Mouse (Mus musculus) kidney, postnatal 36 days (tissue): Measurements from ENCODE around the gene Pigyl.

Source experiments
- DNase-seq, 2 experiments: peaks; one replicate each; pipeline ENCODE4 v3.0.0; 2021 to 2022; ENCODE audit warnings: mixed read lengths in 2 of 2

Gene Pigyl

DNA sequence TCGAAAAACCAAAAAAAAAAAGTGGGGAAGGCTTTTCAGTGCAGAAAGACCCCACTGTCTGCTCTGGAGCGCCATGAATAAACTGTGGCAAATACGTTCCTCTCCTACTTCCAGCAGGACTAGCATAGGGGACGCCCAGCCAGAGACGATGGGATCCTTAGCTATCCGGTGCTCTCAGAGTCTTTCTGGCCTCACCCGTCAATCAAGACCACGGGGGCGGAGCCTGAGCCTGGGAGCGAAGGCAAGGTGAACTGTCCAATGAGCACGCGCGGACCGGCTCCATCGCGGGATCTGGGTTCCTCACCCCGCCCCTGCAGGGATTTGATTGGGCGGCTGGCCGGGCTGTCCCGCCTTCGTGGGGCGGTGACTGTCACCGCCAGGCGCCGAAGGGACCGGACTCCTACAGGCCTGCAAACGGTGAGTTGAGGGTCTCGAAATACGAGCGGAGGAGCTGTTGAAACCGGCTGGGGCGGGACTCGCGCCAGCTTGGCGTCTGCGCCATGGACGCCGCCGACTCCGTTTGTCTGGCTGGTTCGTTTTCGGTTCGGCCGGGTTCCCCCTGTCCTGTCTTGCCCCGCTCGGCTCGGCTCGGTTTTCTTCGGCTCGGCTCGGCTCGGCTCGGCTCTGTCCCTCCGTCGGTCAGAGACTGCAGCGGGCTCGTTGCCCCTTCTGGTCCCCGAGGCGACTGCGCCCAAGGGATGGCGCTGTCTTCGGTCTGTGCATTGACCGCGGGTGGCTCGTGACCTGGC is at the start of gene Pigyl:
Gene Pigyl, plus strand, starts transcription at position 350 of the 749 bp plus-strand sequence.
- peak; percentile 100 for DNase-seq

DNA sequence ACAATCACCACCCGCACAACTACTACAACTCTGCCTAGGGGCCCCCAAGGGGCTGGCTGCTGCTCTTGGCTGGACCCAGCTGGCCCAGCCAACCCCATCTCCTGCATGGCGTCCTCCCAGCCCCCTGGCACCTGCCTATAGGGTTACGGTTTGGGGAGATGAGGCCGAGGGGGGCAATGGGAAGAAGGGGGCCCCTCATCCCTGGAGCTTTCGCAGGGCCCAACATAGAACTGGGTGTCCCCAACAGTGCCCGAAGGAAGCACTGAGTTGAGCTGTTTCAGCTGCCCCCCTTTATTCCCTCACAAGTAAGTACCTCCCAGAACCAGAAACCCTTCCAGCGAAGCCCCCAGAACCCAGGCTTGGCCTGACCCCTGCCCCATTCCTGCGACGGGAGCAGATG is 48.5 kb upstream of the Pigyl start:
- no peak for DNase-seq

DNA sequence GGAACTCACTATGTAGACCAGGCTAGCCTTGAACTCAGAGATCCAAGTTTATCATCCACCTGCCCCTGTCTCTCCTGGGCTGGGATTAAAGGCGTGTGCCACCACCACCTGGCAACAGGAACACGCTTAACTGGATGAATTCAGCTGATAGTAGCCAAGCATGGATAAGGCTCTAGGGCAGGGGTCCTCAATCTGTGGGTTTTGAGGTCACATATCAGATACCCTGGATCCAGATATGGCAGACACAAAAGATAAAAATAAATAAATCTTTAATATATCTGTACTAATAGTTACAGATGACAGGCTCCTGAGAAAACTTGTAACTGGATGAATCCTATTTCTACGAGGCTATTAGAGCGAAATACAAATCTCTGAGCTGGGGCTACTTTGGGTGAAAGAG is 41.0 kb upstream of the Pigyl start:
- no peak for DNase-seq

DNA sequence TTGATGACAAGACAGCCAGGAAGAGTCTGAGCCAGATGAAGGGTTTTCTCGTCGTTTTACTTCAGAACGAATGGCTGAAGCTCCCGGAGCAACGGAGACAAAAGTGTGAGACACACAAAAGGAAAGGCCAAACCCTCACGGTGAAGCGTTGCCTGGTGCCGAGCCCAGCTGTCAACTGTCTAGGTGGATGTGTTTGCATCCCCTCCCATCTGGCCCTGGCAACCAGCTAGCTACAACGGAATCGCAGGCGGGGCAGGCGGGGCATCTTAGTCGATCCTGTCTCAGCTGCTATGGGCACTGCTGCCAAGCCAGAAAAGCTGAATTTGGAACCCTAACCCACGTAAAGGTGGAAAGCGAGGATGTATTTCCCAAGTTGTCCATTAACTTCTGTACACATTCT is 40.6 kb upstream of the Pigyl start:
- peak in 1 of 2 experiments; percentile 31 for DNase-seq

DNA sequence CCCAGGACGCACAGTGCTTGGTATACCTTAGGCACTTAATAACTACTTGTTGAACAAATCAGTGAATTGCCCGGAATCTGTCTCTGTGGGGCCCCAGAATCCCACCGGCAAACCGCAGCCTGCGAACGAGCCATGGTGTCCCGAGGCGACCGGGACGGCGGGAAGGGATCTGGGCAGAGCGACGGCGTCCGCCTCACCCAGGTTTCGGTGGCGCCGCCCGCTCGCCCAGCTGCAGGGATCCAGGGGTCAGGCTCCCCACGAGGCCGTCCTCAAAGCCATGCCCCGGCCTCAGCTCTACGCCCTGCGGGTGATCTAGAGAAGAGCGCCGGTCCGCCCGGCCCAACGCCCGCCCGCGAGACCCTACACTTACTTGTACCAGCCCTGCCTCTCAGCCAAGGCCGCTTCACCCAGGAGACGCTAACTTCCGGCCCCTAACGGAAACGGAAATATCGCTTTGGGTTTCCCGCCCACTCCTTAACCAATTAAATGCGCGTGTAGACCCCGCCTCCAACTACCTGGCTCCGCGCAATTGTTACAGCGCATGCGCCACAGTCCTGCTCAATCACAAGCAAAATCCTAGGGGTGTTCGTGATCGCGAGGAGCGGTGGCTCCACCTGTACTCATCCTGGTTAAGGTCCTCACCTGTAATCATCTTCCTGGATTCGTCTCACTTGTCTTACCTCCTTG is 39.8 kb upstream of the Pigyl start, which contains the start of gene Elof1:
Gene Elof1, minus strand, starts transcription at position 433 of the 687 bp plus-strand sequence.
- peak; percentile 96 to 97 for DNase-seq

DNA sequence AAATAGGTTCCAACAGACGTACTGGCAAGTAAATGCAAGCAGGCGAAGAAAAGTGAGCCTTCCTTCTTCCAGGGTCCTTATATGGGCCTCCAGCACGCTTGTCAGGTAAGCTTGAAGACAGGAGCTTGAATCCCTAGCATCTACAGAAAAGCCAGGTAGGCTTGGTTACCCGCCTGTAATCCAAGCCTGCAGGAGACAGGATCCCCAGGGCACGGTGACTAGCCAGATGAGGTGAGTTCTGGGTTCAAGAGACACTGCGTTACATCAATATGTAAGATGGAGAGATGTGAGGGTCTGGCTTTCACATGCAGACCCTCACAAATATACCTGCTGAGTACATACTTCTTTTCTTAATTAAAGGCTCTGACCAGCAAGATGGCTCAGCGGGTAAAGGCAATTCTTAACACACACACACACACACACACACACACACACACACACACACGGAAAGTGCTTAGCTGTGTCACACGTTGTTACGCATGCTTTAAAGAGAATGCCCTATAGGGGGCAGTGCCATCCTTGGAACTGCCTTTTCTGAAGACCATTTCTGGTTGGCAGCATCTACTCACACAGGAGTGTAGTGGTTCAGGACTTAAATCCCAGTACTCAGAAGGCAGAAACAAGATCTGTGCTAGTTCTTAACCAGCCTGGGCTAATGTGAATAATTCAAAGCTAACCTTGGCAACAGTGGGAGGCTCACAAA is 38.7 kb upstream of the Pigyl start:
- DNase-seq, result peak; percentile 70 to 77

DNA sequence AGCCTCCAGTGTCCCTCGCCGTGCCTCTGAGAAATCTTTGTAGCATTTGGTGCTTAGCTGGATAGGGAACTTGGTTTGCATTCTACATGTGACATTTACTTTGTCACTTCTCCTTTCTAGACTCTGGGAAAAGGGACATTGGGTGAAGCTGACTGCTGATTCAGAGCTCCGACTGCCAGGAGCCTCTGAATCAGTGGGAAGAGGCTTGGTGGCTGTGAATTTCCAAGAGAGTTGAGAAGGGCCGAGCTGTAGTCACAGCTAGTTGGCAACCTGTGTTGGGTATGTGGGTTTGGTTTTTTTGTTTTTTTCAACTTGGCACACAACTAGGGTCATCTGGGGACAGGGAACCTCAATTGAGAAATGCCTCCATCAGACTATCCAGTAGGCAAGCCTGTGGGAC is 37.1 kb upstream of the Pigyl start:
- DNase-seq, result no peak

DNA sequence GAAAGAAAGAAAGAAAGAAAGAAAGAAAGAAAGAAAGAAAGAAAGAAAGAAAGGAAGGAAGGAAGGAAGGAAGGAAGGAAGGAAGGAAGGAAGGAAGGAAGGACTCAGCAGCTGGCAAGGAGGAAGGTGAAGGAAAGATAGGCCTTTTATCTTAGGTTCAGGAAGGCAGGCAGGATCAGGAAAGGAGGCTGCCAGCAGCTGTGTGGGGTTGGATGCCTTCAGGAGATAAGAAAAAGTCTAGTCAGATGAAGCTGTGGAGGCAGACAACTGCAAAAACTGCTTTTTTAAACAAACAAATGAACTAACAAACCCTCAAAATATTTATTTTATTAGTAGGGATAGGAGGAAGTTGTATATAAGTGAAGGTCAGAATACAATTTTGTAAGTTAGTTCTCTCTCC is 35.1 kb upstream of the Pigyl start:
- no peak for DNase-seq

DNA sequence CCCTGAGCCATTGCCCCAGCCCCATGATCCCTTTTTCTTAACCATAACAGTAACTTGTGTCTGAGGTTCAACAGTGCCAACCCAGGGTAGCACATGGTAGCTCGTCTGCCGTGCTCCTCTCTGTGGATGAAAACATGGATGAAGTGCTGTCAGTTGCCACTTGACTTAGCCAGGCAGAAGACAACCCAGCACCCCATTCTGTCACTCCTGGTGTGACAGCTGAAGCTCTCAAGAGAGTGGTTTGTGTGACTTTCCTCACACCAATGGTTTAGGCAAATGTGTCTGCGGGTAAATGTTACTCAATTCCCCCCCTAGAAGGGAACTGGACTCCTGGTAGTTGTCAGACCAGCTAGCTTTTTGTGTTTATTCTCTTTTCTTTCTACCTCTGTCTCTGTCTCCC is 34.6 kb upstream of the Pigyl start:
- no peak for DNase-seq

DNA sequence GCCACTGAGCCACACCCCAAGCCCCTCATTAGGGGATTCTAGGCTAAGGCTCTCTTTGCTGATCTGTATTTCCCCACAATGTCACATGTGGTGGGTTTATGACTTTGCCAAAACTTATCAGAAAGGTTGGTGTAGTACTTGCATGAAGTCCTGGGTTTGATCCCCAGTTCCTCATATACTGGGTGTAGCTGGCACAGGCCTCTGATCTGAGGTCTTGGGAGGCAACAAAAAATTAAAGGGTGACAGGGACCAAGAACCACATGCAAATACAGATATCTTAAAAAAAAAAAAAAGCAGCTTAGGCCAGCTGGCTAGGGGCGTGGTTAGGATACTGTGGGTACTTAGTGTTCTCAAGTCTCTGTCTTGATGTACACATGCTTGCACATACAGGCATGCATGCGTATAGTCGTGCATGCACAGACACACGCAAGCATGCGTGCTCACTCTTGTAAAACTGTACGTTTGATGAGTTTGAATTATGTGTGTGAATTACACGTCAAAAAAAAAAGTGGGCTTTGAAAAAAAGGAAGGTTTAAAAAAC is 33.5 kb upstream of the Pigyl start:
- DNase-seq, result no peak

DNA sequence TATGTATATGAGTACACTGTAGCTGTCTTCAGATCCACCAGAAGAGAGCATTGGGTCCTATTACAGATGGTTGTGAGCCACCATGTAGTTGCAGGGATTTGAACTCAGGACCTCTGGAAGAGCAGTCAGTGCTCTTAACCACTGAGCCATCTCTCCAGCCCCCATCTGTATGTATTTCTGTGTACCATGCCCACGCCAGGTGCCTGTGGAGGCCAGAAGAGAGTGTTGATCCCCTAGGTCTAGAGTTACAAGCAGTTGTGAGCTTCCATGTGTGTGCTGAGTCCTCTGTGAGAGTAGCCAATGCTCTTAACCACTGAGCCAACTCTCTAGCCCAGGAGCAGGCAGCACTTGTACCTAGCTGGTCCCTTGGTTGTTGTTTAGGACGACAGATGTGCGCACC is 32.5 kb upstream of the Pigyl start:
- DNase-seq, result no peak

DNA sequence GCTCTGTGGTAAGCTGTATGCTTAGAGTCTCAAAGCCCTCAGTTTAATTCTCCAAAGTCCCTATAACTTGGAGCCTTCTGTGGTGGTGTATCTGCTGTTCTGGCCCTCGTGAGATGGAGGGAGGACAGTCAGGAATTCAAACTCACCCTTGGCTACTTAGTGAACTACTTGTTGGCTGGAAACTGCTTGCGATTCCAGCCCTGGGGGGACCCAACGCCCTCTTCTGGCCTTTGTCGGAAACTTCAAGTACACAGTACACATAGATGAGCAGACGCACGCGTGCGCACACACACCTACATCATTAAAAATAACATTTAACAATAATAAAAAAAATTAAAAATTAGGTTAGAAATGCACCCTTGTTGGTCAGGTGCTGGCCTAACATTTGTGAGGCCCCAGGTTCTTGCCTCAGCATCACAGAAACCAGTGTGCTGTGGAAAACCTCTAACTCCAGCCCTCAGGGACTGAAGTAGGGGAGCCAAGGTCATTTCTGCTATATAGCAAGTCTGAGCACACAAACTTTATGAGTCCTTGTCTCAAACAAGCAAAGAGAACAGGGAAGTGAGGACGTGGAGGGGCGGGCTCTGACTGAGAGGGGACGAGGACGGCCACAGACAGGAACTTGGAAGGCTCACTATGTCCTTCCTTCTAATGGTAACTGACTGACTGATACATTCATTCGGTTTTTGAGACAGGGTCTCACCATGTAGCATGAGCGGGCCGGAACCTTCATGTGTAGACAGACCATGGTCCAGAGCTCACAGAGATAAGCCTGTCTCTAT is 31.2 kb upstream of the Pigyl start:
- DNase-seq, result no peak

DNA sequence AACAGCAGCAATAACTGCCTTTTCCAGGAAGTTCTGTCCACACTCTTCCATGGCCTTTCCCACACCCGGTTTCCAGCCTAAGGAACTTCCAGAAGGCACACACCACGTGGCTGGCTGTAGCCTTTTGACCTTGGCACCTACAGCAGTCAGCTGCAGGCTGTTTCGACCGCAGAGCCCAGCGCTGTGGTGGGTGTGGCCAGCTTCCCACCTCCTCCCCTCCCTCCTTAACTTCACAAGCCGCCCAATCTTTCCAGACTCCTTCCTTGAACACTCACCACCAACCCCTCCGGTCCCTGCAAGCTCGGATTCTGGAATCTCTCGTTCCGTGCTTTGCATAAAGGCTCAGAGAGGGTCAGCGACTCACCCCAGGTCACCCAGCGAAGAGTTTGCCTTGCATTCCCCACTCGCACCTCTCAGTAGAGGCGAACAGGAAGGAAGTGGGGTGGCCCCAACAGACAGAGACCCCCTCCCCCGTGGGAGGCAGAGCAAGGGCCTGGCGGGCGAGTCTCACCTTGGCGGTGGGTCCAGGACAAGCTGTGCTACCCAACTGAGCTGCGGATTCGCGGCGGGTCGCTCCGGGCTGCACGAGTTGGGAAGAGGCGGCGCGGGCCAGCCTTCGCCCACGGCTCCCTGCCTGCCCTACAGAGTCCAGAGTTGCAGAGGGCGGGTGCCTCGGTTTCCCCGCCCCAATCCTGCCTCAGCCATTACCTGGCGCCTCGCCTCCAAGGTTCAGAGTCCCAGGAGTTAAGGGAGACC is 25.2 kb upstream of the Pigyl start:
- peak; percentile 76 to 80 for DNase-seq

DNA sequence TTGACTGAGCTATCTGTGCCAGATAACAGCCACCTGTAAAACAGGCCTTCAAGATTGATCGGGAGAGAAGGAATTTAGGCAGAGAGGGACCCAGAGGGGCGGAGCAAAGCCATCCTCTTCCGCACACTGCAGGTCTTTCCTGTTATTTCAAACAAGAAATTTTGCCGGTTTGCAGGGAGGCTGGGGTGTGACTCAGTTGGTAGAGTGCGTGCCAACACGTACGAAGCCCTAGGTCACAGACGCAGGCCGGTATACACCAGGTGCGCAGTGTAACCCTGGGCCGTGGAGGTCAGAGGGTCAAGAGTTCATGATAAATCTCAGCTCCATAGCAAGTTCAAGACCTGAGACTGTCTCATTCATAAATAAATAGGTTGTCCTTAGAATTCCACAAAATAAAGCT is 24.4 kb upstream of the Pigyl start:
- DNase-seq, result no peak

DNA sequence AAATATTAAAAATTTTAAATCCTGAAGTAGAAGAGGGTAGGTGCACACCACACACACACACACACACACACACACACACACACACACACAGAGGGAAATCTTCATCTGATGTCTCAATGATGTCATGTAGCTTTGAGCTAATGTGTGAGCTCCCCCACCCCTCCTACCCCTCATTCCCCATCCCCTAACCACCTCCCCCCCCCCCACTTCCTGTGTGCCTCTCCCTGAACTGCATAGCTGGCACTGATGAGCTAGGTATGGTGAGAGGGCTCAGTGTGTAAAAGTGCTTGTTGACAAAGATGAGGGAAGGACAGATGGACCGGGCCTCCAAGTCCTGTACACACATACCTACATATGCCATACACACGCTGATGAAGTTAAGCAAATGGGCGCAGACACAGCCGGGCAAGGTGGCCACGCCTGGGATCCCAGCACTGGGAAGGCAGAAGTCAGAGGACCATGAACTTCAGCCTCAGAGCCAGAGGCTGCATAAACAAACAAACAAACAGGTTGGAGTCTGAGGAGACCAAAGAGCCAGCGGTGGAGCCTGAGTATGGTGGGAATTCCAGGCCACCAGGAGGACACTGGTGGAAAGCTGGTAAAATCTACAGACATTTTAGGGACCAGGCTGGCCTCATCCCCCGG is 22.3 kb upstream of the Pigyl start:
- no peak for DNase-seq

DNA sequence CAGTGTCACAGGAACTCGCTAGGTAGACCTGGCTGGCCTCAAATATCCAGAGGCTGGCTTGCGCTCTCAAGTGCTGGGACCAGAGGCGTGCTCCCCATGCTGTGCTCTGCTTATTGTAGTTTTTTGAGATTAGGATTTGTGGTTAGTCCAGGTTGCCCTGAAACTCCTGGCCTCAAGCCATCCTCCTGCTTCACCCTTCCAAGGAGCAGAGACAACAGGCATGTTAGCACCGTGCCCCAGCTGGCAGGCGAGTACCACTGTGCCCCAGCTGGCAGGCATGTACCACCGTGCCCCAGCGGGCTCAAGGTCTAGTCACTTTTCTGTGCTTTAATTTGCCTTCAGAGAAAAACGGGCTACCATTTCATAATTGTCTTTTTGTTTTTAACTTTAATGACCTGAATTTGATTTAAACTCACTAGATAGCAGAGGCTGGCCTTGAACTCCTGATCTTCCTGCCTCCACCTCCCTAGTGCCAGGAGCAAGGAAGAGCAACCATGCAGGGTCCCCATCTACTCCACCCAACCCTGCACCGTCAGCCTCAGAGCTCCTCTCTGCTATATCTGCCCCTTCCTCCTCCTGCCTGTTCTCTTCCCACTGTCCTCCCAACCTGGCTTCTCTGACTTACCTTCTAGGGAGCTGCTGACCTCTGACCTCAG is 21.5 kb upstream of the Pigyl start:
- no peak for DNase-seq

DNA sequence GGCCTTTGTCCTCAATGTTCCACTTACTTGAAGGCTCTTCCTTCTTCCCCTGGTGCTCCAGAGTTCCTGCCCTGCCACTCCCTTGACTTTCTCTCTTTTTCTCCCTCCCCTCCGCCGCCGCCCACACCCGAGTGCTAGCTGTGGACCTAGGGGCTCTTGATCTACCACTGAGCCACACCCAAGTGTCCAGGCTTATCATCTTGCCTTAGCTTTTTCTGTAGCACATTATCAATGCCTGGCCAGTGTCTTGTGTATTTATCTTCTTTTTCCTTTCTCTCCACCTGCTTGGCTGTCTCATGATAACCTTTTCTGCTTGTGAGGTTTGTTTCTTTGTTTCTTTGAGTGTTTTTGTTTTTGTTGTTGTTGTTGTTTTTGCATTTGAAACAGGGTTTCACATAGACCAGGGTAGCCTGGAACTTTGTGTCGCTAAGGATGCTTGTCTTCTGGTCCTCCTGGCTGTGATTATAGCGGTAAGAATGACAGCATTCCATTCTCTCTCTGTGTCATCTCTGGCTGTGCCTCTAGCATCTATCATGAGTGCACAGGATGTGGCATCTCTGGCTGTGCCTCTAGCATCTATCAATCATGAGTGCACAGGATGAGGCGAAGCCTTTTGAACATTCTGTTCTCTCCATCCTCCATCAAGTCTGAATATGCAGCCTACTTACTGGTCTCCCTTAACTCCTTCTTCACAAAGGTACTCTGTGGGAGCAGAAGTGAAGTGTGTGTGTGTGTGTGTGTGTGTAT is 20.8 kb upstream of the Pigyl start, which contains the start of gene Acp5:
Gene Acp5, minus strand, starts transcription at position 68 of the 747 bp plus-strand sequence.
- DNase-seq, result no peak

DNA sequence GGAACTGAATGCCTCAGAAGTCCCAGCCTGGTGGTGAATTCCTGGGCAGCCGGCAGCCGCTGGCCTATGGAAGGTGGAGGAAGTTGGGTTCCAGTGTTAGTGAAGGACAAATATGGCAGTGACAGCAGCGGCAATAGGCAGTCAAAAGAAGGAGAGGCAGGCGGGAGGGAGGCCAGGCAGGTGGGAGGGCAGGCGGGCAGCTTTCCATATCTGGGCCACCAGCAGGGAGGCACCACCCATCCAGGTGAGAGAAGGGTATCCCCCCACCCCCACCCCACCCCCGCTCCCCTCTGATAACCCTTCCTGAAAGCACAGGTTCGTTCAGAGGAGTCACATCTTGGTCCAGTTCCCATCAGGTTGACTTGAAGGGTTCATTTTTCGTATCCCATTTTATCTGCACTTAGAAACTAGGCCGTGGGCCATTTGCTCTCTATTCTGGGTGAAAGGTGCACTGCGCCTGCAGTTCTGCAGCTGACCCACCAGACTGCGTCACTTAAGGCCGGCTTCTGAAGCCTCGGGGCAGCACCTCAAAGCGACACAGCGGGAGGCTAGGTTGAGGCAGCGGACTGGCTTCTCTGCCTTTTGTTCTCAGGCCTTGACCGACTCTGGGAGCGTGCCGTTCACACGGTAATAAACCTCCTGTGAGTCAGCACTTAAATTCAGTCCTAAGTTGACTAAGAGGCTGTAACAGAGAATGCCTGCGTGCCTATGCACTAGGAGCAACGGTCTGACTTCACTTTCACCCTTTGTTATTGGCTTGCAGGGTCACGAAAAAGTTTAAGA is 19.7 kb upstream of the Pigyl start:
- no peak for DNase-seq

DNA sequence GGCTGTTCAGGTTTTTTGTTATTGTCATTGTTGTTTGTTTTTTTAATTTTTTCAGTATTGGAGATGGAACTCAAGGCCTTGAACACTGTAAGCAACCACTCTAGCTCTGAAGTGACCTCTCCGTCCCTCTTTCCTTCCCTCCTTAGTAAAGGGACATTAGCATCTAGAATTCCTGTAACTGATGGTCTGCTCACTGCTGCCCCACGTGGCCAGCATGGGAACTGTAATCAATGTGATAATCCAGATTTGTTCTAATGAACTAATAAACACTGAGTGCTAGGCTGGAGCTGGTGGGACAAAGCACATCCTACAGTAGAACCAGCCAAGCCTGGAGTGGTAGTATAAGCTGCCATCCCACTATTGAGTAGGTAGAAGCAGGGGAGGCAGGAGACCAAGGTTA is 18.2 kb upstream of the Pigyl start:
- peak in 1 of 2 experiments; percentile 71 for DNase-seq
